Mouse (Mus musculus) embryonic facial prominence, embryonic 15.5 days (tissue): ENCODE results near the gene Mrpl17. TPM values are rescaled to one million over a fixed set of nuclear protein-coding genes. Genes with fewer than 3 reads are reported as not detected.

ENCODE experiments used
- ATAC-seq: fragments of 200-750 bp; cut with Nextera tagmentation; 2 replicates; pipeline ENCODE4 v1.8.0; 2017; ENCODE audit warnings: low read depth, moderate TSS enrichment; ENCODE audit not compliant: insufficient number of reproducible peaks, low FRiP score, low TSS enrichment
- H3K27ac ChIP-seq: fragments of 300-500 bp; sonication (generic); replicated peaks from 2 replicates; pipeline ENCODE4 v1.5.1; 2015; ENCODE audit warnings: mild to moderate bottlenecking, inconsistent platforms
- H3K27me3 ChIP-seq: fragments of 300-500 bp; sonication (generic); 2 replicates; pipeline ENCODE4 v1.6.1; 2015; ENCODE audit warnings: inconsistent platforms
- H3K36me3 ChIP-seq: fragments of 300-500 bp; sonication (generic); 2 replicates; pipeline ENCODE4 v1.6.1; 2015; ENCODE audit warnings: mild to moderate bottlenecking, inconsistent platforms
- H3K4me1 ChIP-seq: fragments of 300-500 bp; sonication (generic); 2 replicates; pipeline ENCODE4 v1.6.1; 2015; ENCODE audit warnings: inconsistent platforms
- H3K4me2 ChIP-seq: fragments of 300-500 bp; sonication (generic); replicated peaks from 2 replicates; pipeline ENCODE4 v1.6.1; 2015; ENCODE audit warnings: mild to moderate bottlenecking, inconsistent platforms
- H3K4me3 ChIP-seq: fragments of 300-500 bp; sonication (generic); replicated peaks from 2 replicates; pipeline ENCODE4 v1.5.1; 2015; ENCODE audit warnings: mild to moderate bottlenecking, inconsistent platforms
- H3K9ac ChIP-seq: fragments of 300-500 bp; sonication (generic); 2 replicates; pipeline ENCODE4 v1.6.1; 2015; ENCODE audit warnings: inconsistent platforms
- H3K9me3 ChIP-seq: fragments of 300-500 bp; sonication (generic); replicated peaks from 2 replicates; pipeline ENCODE4 v1.6.1; 2016; ENCODE audit warnings: inconsistent platforms
- WGBS: fragments of 180-500 bp; shearing (Covaris S2); methylation state at CpG from one replicate; pipeline ENCODE4 v1.1.7; 2015; 5-methylcytosine and 5-hydroxymethylcytosine counted together
- polyA plus RNA-seq: library from polyadenylated mRNA; unstranded; fragments of >200 nt; fragmentation: Nextera tagmentation; extraction: Ambion mirVana; gene quantifications from 2 replicates; pipeline ENCODE4 v1.2.1, GENCODE M21; 2015

The Mrpl17 gene
- polyA plus RNA-seq, 1 experiment from 2014 or later, result 345 TPM

GRCm38 (mm10) chr7:105784556-105784955 lies 26.3 kb downstream of the Mrpl17 start:
- H3K9me3 ChIP-seq, result no peaks in the 10 kb centered on the region
- peak overlapping the region; percentile 24; the same call in 1 of the 2 replicates for H3K4me2 ChIP-seq
- no peak for ATAC-seq

GRCm38 (mm10) chr7:105783861-105784260 lies 27.0 kb downstream of the Mrpl17 start:
- no peaks in the 10 kb centered on the region for H3K27me3 ChIP-seq
- no peak overlapping the region for H3K27ac ChIP-seq
- no peak overlapping the region for H3K9ac ChIP-seq
- H3K4me2 ChIP-seq, result no peak overlapping the region; the same call in 1 of the 2 replicates
- H3K4me3 ChIP-seq, result 0 out of 2 replicates have a peak overlapping the region, but pooled peaks have one; percentile 4
- H3K36me3 ChIP-seq, result peaks cover 17% of the 10 kb centered on the region
- WGBS, result 32% methylated on average over 4 of the region's 4 CpGs
- no peaks in the 10 kb centered on the region for H3K9me3 ChIP-seq
- ATAC-seq, result no peak
- peaks cover 58% of the 10 kb centered on the region for H3K4me1 ChIP-seq

More at GRCm38 (mm10) chr7:105784556-105784955, 26.3 kb downstream of the Mrpl17 start:
- Histone ChIP-seq H3K36me3 (peaks cover 17% of the 10 kb centered on the region), H3K27me3 (no peaks in the 10 kb centered on the region), H3K4me3 (0 out of 2 replicates have a peak overlapping the region, but pooled peaks have one; percentile 4), H3K4me1 (peaks cover 51% of the 10 kb centered on the region), H3K9ac (0 out of 2 replicates have a peak overlapping the region, but pooled peaks have one; percentile 15), H3K27ac (no peak overlapping the region)
- WGBS, result 17% methylated on average over 4 of the region's 4 CpGs

GRCm38 (mm10) chr7:105778553-105779265 lies 32.2 kb downstream of the Mrpl17 start:
- peaks cover 52% of the 10 kb centered on the region for H3K4me1 ChIP-seq
- H3K36me3 ChIP-seq, result peaks cover 17% of the 10 kb centered on the region
- H3K9me3 ChIP-seq, result no peaks in the 10 kb centered on the region
- no peaks in the 10 kb centered on the region for H3K27me3 ChIP-seq
- peak; percentile 92 for ATAC-seq
- H3K27ac ChIP-seq, result peak overlapping the region; percentile 95
- peak overlapping the region; percentile 35 for H3K4me3 ChIP-seq
- peak overlapping the region; percentile 46 for H3K4me2 ChIP-seq
- WGBS, result 5% methylated on average over 4 of the region's 4 CpGs
- H3K9ac ChIP-seq, result peak overlapping the region; percentile 12; the same call in 1 of the 2 replicates

- Histone ChIP-seq H3K9me3 (no peaks in the 10 kb centered on the region), H3K36me3 (peaks cover 22% of the 10 kb centered on the region), H3K4me2 (peak overlapping the region; percentile 46), H3K4me3 (peak overlapping the region; percentile 35), H3K4me1 (peaks cover 50% of the 10 kb centered on the region), H3K27ac (peak overlapping the region; percentile 95), H3K27me3 (no peaks in the 10 kb centered on the region), H3K9ac (0 out of 2 replicates have a peak overlapping the region, but pooled peaks have one; percentile 2)
- 22% methylated on average over 13 of the region's 13 CpGs for WGBS
- peak; percentile 89 for ATAC-seq
Measured at GRCm38 (mm10) chr7:105777797-105778552, 32.9 kb downstream of the Mrpl17 start.

GRCm38 (mm10) chr7:105777316-105777715 lies 33.6 kb downstream of the Mrpl17 start:
- Histone ChIP-seq H3K4me1 (peaks cover 50% of the 10 kb centered on the region), H3K27me3 (no peaks in the 10 kb centered on the region), H3K36me3 (peaks cover 28% of the 10 kb centered on the region), H3K9ac (no peak overlapping the region), H3K27ac (peak overlapping the region; percentile 95), H3K9me3 (no peaks in the 10 kb centered on the region), H3K4me3 (peak overlapping the region; percentile 35), H3K4me2 (peak overlapping the region; percentile 46)
- no peak for ATAC-seq
- 80% methylated on average over 1 of the region's 1 CpGs for WGBS

GRCm38 (mm10) chr7:105776026-105776425 lies 34.9 kb downstream of the Mrpl17 start:
- no peak overlapping the region for H3K4me3 ChIP-seq
- no peak for ATAC-seq
- H3K36me3 ChIP-seq, result peaks cover 32% of the 10 kb centered on the region
- peaks cover 54% of the 10 kb centered on the region for H3K4me1 ChIP-seq
- H3K27ac ChIP-seq, result no peak overlapping the region
- WGBS, result 79% methylated on average over 2 of the region's 2 CpGs
- no peaks in the 10 kb centered on the region for H3K9me3 ChIP-seq
- no peaks in the 10 kb centered on the region for H3K27me3 ChIP-seq
- no peak overlapping the region for H3K9ac ChIP-seq
- H3K4me2 ChIP-seq, result no peak overlapping the region

- no peaks in the 10 kb centered on the region for H3K27me3 ChIP-seq
- no peak overlapping the region for H3K4me2 ChIP-seq
- H3K9ac ChIP-seq, result no peak overlapping the region
- no peak overlapping the region for H3K27ac ChIP-seq
- no peak for ATAC-seq
- H3K36me3 ChIP-seq, result peaks cover 34% of the 10 kb centered on the region
- no peaks in the 10 kb centered on the region for H3K9me3 ChIP-seq
- 46% methylated on average over 7 of the region's 8 CpGs for WGBS
- H3K4me1 ChIP-seq, result peaks cover 45% of the 10 kb centered on the region
- H3K4me3 ChIP-seq, result no peak overlapping the region
Measured at GRCm38 (mm10) chr7:105774661-105775060, 36.2 kb downstream of the Mrpl17 start.

- WGBS, result 85% methylated on average over 5 of the region's 5 CpGs
- Histone ChIP-seq H3K4me3 (no peak overlapping the region), H3K27me3 (no peaks in the 10 kb centered on the region), H3K9ac (no peak overlapping the region), H3K9me3 (no peaks in the 10 kb centered on the region), H3K4me1 (peaks cover 33% of the 10 kb centered on the region), H3K4me2 (no peak overlapping the region), H3K36me3 (peaks cover 40% of the 10 kb centered on the region), H3K27ac (no peak overlapping the region)
- no peak for ATAC-seq
Measured at GRCm38 (mm10) chr7:105773041-105773440, 37.9 kb downstream of the Mrpl17 start.

GRCm38 (mm10) chr7:105772331-105772730 lies 38.6 kb downstream of the Mrpl17 start:
- H3K36me3 ChIP-seq, result peaks cover 41% of the 10 kb centered on the region
- no peaks in the 10 kb centered on the region for H3K9me3 ChIP-seq
- H3K27ac ChIP-seq, result no peak overlapping the region
- H3K4me2 ChIP-seq, result no peak overlapping the region
- H3K4me1 ChIP-seq, result peaks cover 34% of the 10 kb centered on the region
- no peak overlapping the region for H3K9ac ChIP-seq
- no peaks in the 10 kb centered on the region for H3K27me3 ChIP-seq
- WGBS, result 94% methylated on average over 15 of the region's 15 CpGs
- H3K4me3 ChIP-seq, result no peak overlapping the region
- ATAC-seq, result no peak

GRCm38 (mm10) chr7:105769959-105770358 lies 40.9 kb downstream of the Mrpl17 start:
- WGBS, result 79% methylated on average over 3 of the region's 3 CpGs
- Histone ChIP-seq H3K9me3 (no peaks in the 10 kb centered on the region), H3K27me3 (no peaks in the 10 kb centered on the region), H3K4me2 (no peak overlapping the region), H3K27ac (no peak overlapping the region), H3K9ac (no peak overlapping the region), H3K4me3 (no peak overlapping the region), H3K4me1 (peaks cover 20% of the 10 kb centered on the region), H3K36me3 (peaks cover 60% of the 10 kb centered on the region)
- ATAC-seq, result no peak

GRCm38 (mm10) chr7:105767729-105768165 lies 43.2 kb downstream of the Mrpl17 start:
- H3K27ac ChIP-seq, result 0 out of 2 replicates have a peak overlapping the region, but pooled peaks have one; percentile 28
- H3K4me3 ChIP-seq, result no peak overlapping the region
- H3K9me3 ChIP-seq, result no peaks in the 10 kb centered on the region
- no peaks in the 10 kb centered on the region for H3K27me3 ChIP-seq
- peaks cover 75% of the 10 kb centered on the region for H3K36me3 ChIP-seq
- no peak overlapping the region for H3K4me2 ChIP-seq
- no peak overlapping the region for H3K9ac ChIP-seq
- no peak for ATAC-seq
- H3K4me1 ChIP-seq, result peaks cover 15% of the 10 kb centered on the region
- 33% methylated on average over 6 of the region's 6 CpGs for WGBS
